Comparison of ENCODE assay signal across 23 mouse cellular contexts in genomic region chr10:8041790-8042189, GRCm38 (mm10).
"Had no signal": no experiment of that assay in that cellular context is flagged by ENCODE, and none has a peak within 500 bp of the region (broad histone marks: within the 10 kb centered on the region; RNA-seq: fewer than 3 reads in every experiment).

No protein-coding gene starts in this region.

- ATAC-seq: liver, embryonic 12.5 days; midbrain, embryonic 13.5 days; midbrain, embryonic 16.5 days had no signal

- DNase-seq: kidney, postnatal 10 days; kidney, postnatal 4 days; left cerebral cortex, postnatal 4 days; lung, adult 18-20 months; lung, postnatal 10 days; lung, postnatal 36 days; retina, postnatal 1 day; right cerebral cortex, postnatal 25 days; spleen, adult 18-20 months; thymus, postnatal 25 days had no signal

- H3K36me3 ChIP-seq: kidney, embryonic 15.5 days; limb, embryonic 12.5 days; limb, embryonic 15.5 days; liver, embryonic 12.5 days; liver, embryonic 15.5 days; lung, embryonic 15.5 days; midbrain, embryonic 10.5 days; midbrain, embryonic 13.5 days; neural tube, embryonic 13.5 days; stomach, embryonic 15.5 days had no signal

- H3K4me1 ChIP-seq: lung, embryonic 15.5 days; stomach, embryonic 15.5 days had no signal

- H3K27me3 ChIP-seq: kidney, embryonic 15.5 days; limb, embryonic 12.5 days; limb, embryonic 15.5 days; liver, embryonic 12.5 days; liver, embryonic 15.5 days; lung, embryonic 15.5 days; megakaryocyte, embryonic 14.5 days; midbrain, embryonic 13.5 days; neural tube, embryonic 13.5 days; stomach, embryonic 15.5 days had no signal

- H3K4me2 ChIP-seq: kidney, embryonic 15.5 days; limb, embryonic 12.5 days; limb, embryonic 15.5 days; liver, embryonic 12.5 days; liver, embryonic 15.5 days; lung, embryonic 15.5 days; midbrain, embryonic 13.5 days; neural tube, embryonic 13.5 days; stomach, embryonic 15.5 days had no signal

- H3K9ac ChIP-seq: kidney, embryonic 15.5 days; limb, embryonic 12.5 days; limb, embryonic 15.5 days; liver, embryonic 12.5 days; liver, embryonic 15.5 days; lung, embryonic 15.5 days; midbrain, embryonic 13.5 days; neural tube, embryonic 13.5 days; stomach, embryonic 15.5 days had no signal

- H3K27ac ChIP-seq: kidney, embryonic 15.5 days; limb, embryonic 12.5 days; limb, embryonic 15.5 days; liver, embryonic 12.5 days; liver, embryonic 15.5 days; lung, embryonic 15.5 days; midbrain, embryonic 10.5 days; midbrain, embryonic 13.5 days; neural tube, embryonic 13.5 days; stomach, embryonic 15.5 days had no signal

- H3K9me3 ChIP-seq: kidney, embryonic 15.5 days; limb, embryonic 12.5 days; limb, embryonic 15.5 days; liver, embryonic 12.5 days; liver, embryonic 15.5 days; lung, embryonic 15.5 days; midbrain, embryonic 10.5 days; midbrain, embryonic 13.5 days; neural tube, embryonic 13.5 days; stomach, embryonic 15.5 days had no signal

- H3K4me3 ChIP-seq: kidney, embryonic 15.5 days; limb, embryonic 12.5 days; limb, embryonic 15.5 days; liver, embryonic 12.5 days; liver, embryonic 15.5 days; lung, embryonic 15.5 days; megakaryocyte, embryonic 14.5 days; midbrain, embryonic 10.5 days; midbrain, embryonic 13.5 days; myocyte; neural tube, embryonic 13.5 days; stomach, embryonic 15.5 days had no signal
